Mouse (Mus musculus): ENCODE results near the gene Olfr1133.
"Not testable (repeated sequence)": the region's sequence is repeated elsewhere in the genome, so short reads cannot be mapped to it uniquely, and the experiment has no call there.

The Olfr1133 gene

DNA sequence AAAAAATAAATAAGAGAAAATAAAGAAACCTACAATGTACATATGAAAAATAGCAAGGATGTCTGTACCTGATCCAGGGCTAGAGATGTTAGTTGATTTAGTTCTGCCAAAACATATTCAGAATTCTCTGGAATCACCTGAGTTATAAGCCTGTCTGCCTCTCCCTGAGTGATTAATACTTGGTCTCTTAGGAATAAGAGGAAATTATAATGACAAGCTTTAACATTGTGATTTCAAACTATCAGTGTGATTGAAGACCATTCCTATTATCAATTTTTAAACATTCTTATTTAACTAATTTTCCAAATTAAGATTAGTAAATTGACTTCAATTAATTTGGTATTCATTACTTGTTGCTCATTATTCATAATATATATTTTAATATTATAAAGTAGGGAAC, at the start of gene Olfr1133:
Olfr1133 (minus strand) TSS at position 101 of the 400 bp plus-strand sequence.
- DNase-seq (ENCODE audit: low read depth, low spot score) = no peak

DNA sequence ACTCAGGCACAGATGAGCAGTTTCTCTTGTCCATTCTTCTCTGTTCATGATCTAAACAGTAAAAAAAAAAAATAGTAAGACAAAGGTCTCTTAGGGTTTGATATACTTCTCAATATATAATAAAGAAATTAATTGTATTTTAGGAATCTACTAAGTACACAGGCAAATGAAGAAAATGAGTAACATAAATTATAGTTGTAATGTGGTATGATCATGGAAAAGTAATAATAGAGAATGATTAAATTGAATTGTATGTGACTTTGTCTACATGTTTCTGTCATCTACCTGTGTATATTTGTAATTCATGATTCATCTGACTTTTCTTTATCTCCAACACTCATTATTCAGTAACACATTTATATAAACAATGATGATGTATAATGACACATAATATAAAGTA, 46.7 kb upstream of the Olfr1133 start, which contains the start of gene Olfr1136:
Olfr1136 (minus strand) TSS at position 101 of the 400 bp plus-strand sequence.
- no peak for DNase-seq (ENCODE audit: low read depth, low spot score)

DNA sequence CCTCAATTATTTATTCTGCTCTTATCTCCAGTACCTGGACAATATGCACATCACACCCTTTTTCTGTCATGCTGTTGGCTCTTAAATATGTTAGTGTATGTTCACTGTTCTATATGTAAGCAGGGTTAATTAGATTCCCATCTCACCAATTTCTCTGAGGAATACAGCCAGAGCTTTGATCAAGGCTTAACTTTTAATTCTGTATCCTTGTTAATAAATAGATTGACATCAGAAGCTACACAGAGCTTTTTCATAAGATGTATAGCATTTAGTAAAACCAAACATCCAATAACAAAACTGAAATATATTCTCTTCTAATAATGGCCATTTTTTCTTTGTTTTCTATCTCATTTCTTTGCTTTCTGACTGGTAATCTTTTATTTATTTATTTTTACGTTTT, 26.4 kb upstream of the Olfr1133 start, which contains the start of gene Olfr1135:
Olfr1135 (minus strand) TSS at position 101 of the 400 bp plus-strand sequence.
- DNase-seq (ENCODE audit: low read depth, low spot score) = no peak

DNA sequence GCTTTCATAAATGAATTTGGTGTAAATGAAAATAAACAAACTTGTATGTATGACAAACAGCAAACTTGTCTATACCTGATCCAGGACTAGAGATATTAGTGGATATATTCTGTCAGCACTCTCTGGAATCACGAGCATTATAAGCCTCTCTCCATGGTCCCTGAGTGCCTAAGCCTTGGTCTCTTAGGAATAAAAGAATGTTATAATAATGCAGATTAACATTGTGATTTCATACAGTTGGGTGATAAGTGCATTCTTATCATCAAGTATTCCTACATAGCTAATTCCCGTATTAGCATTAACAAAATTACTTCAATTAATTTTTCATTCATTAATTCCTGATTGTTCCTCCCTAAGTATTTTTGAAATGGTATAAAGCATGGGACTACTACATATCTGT, 11.2 kb upstream of the Olfr1133 start, which contains the start of gene Olfr1134:
Olfr1134 (minus strand) TSS at position 101 of the 400 bp plus-strand sequence.
- no peak for DNase-seq (ENCODE audit: low read depth, low spot score)

DNA sequence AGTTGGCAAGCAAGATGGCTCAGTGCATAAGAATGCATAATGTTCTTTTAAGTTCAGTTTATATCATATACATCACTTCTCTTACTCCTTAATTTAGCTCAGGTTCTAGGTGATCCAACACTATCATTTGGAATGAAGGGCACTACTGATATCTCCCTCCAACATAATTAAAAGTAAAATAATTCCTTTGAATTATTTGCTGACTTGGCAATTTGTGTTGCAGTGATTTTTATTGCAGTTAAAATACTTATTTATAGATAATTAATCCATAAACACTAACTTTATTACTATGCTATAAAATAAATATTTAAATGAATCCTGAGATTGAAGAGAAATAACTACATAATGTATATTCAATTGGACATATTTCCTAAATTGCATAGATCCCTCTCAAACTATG, 4.7 kb downstream of the Olfr1133 start:
- no peak for DNase-seq (ENCODE audit: low read depth, low spot score)

DNA sequence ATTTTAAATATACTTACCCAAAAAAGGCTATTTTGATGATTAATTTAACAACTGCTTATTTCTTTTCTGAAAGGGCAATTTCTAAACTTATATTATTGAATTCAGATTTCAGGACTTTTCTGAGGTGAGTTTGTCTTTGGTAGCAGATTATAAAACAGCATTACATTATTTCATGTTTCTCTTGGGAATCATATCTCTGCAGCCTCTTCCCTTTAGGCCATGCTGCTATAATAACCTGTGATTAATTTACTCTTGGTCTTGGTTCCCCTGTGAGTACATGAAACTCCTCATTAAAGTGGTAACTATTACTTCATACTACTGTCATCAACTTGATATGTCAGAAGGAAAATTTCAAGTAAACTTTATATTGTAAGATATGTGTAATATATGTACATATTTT, 9.7 kb downstream of the Olfr1133 start, which contains the start of gene Olfr1132:
Olfr1132 (minus strand) TSS at position 101 of the 400 bp plus-strand sequence.
- no peak for DNase-seq (ENCODE audit: low read depth, low spot score)

DNA sequence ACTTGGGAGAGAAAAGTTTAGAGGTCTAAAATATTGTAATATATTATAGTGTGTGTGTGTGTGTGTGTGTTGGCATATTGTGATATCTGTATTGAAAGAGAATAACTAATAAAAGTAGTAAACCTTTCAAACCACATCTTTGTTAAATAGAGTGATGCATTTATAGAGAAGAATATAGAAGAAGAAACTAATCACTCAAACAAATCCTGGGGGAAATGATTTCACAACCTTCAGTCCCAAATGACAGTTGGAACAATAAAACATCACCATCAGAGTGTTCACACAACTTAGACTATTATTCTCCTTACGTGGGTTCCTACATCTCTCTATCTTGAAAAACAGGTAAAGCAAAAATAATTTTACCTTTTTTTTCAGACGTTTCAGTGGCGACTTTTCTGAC, 20.4 kb downstream of the Olfr1133 start, which contains the start of gene Olfr1131:
Olfr1131 (plus strand) TSS at position 301 of the 400 bp plus-strand sequence.
- DNase-seq (ENCODE audit: low read depth, low spot score) = no peak

DNA sequence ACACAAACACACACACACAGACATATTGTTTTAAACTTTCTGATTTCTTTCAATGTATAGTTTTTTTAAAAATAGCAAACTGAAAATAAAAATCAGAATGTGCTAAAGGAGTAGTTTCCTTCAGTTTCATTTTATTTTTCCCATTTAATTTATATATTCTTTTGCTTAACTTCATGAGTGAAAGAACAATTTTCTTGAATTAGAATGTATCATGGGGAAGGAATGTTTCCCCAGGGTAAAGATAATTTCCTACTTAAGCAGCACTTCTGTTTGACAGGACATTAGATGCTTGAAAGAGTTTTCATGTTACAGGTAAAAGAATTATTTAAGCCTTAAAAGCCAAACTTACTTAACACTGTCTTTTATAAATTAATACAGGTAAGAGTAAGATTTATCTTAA, 41.3 kb downstream of the Olfr1133 start, which contains the start of gene Olfr1130:
Olfr1130 (plus strand) TSS at position 301 of the 400 bp plus-strand sequence.
- DNase-seq (ENCODE audit: low read depth, low spot score) = not testable (repeated sequence)
